Mouse (Mus musculus): Measurements from ENCODE around the gene Fgf11. TPM values are rescaled to one million over a fixed set of nuclear protein-coding genes. Genes with fewer than 3 reads are reported as not detected.
A peak's percentile ranks its signal among the peaks of the same experiment; 100 is the strongest.

Fgf11 gene
- polyA plus RNA-seq, 1 experiment from 2014 or later = 2.0 TPM

DNA sequence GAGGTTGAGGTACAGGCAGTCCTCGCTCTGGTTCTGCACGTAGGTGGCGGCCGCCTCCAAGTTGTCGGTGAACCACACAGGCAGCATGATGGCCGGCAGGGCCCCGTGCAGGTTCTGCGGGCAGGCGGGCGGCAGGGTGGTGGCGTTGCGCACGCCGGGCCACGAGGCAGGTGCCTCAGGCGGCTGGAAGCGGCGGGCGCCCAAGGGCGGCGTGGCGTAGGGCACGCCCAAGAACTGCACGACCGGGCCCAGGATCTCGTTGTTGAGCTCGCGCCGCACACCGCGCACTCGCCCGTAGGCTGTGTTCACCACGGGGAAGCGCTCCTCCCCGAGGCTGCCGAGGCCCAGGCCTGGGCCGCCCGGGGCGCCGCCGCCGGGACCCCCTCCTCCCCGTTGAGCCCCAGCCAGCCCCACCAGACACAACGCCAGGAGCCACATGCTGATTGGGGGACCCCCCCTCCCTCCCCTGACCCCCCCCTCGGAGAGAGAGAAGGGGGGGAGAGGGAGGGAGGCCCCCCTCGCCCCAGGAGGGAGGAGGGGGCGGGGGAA is 32.4 kb upstream of the Fgf11 start:
- peaks cover 3 to 22% of the 10 kb centered on the region in 2 experiments; a peak in 3 of 4 replicates for H3K4me1 ChIP-seq (ENCODE audit: control insufficient read depth in 2 of 2, insufficient read depth in 2 of 2, low read length in 2 of 2)
- H3K27me3 ChIP-seq (ENCODE audit: control insufficient read depth, insufficient read depth, low read length) = peaks cover 44% of the 10 kb centered on the region
- no peak overlapping the region for H3K27ac ChIP-seq (replicated peaks in 1 of 2; ENCODE audit: control insufficient read depth in 1 of 2, insufficient read depth in 1 of 2, low read depth in 2 of 2, low read length in 2 of 2)
- H3K36me3 ChIP-seq (ENCODE audit: control insufficient read depth, insufficient read depth, low read length) = no peaks in the 10 kb centered on the region
- peak overlapping the region; percentile 34 to 40 for H3K4me3 ChIP-seq (ENCODE audit: control insufficient read depth in 1 of 2, insufficient read depth in 1 of 2, low read depth in 1 of 2, low read length in 2 of 2)
- ATAC-seq (ENCODE audit: insufficient number of reproducible peaks, insufficient read depth, low FRiP score, low read depth) = no peak
- peak overlapping the region; percentile 86 for H3K4me2 ChIP-seq (ENCODE audit: low read length)
- no peaks in the 10 kb centered on the region for H3K9me3 ChIP-seq (ENCODE audit: control insufficient read depth, low read length)
- 6% methylated on average over 39 of the region's 48 CpGs for WGBS
- H3K9ac ChIP-seq (ENCODE audit: low read length) = peak overlapping the region; percentile 73

DNA sequence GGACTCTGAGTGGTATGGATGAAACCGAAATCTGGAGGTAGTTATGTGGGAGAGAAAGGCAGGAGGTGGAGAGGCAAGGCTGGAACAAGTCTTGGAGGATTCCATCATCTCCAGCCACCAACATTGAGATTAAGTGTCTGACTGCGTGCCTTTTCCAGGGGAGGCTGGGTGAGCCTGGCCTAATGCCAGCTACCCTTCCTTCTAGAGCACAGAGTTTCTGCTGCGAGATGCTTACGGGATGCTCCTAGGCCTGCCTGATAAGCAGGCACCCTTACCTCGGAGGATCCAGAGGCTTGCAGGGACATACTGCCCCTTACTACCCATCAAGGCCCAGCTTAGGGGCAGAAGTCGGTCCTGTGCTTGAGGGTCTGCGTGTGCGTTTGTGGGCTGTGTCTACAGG is 31.9 kb upstream of the Fgf11 start:
- Histone ChIP-seq H3K4me2 (ENCODE audit: low read length) (peak overlapping the region; percentile 86), H3K36me3 (ENCODE audit: control insufficient read depth, insufficient read depth, low read length) (no peaks in the 10 kb centered on the region), H3K27me3 (ENCODE audit: control insufficient read depth, insufficient read depth, low read length) (peaks cover 44% of the 10 kb centered on the region), H3K4me3 (ENCODE audit: control insufficient read depth in 1 of 2, insufficient read depth in 1 of 2, low read depth in 1 of 2, low read length in 2 of 2) (peak overlapping the region; percentile 34 to 40), H3K4me1 (ENCODE audit: control insufficient read depth in 2 of 2, insufficient read depth in 2 of 2, low read length in 2 of 2) (peaks cover 3 to 18% of the 10 kb centered on the region in 2 experiments; a peak in 2 of 4 replicates), H3K9me3 (ENCODE audit: control insufficient read depth, low read length) (no peaks in the 10 kb centered on the region), H3K9ac (ENCODE audit: low read length) (peak overlapping the region; percentile 73), H3K27ac (replicated peaks in 1 of 2; ENCODE audit: control insufficient read depth in 1 of 2, insufficient read depth in 1 of 2, low read depth in 2 of 2, low read length in 2 of 2) (no peak overlapping the region)
- ATAC-seq (ENCODE audit: insufficient number of reproducible peaks, insufficient read depth, low FRiP score, low read depth) = no peak
- WGBS = 41% methylated on average over 8 of the region's 8 CpGs

DNA sequence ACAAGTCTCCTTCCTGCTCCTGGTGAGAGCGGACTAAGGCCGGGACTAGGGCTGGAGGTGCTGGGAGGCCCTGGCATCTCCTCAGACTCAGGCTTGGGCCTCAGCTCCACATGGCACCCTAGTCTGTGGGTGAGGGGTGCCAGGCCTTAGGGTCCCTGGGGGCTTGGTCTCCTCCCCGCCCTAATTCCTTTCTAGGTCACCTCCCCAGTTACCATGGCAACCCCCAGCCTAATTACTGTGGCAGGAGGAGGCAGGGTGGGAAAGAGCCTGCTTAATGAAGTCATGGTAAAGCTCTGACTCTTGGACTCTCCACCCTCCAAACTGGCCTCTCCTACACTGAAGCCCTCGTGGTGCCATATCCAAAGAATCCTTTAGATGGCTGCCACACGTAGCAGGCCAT is 27.2 kb upstream of the Fgf11 start:
- H3K27me3 ChIP-seq (ENCODE audit: control insufficient read depth, insufficient read depth, low read length) = peaks cover 13% of the 10 kb centered on the region; the same call in 1 of the 2 replicates
- ATAC-seq (ENCODE audit: insufficient number of reproducible peaks, insufficient read depth, low FRiP score, low read depth) = no peak
- no peak overlapping the region for H3K4me3 ChIP-seq (ENCODE audit: control insufficient read depth in 1 of 2, insufficient read depth in 1 of 2, low read depth in 1 of 2, low read length in 2 of 2)
- 78% methylated on average over 5 of the region's 5 CpGs for WGBS
- no peak overlapping the region for H3K4me2 ChIP-seq (ENCODE audit: low read length)
- no peak overlapping the region for H3K9ac ChIP-seq (ENCODE audit: low read length)
- peaks cover 24% of the 10 kb centered on the region for H3K36me3 ChIP-seq (ENCODE audit: control insufficient read depth, insufficient read depth, low read length)
- H3K4me1 ChIP-seq (ENCODE audit: control insufficient read depth in 2 of 2, insufficient read depth in 2 of 2, low read length in 2 of 2) = peaks cover 0 to 5% of the 10 kb centered on the region in 2 experiments; a peak in 2 of 4 replicates
- no peak overlapping the region for H3K27ac ChIP-seq (replicated peaks in 1 of 2; ENCODE audit: control insufficient read depth in 1 of 2, insufficient read depth in 1 of 2, low read depth in 2 of 2, low read length in 2 of 2)
- H3K9me3 ChIP-seq (ENCODE audit: control insufficient read depth, low read length) = no peaks in the 10 kb centered on the region

DNA sequence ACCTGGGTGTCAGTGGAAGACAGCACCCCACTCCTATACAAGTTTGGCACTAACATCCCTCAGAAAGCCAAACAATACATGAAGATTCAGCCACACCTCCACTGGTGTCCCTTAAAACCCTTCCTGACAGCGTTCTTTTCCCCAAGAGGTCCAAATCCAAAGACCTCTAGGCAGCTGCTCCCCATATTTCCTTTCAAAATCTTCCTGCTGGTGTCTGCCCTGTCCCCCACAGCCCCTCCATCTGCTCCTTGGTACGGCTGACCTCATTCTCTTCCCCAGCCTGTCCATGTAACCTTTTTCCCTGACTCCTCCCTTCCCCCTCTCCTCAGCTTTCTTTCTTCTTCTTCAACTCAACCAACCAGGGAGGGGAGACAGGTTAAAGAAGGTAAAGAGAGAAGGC is 21.8 kb upstream of the Fgf11 start:
- Histone ChIP-seq H3K9ac (ENCODE audit: low read length) (no peak overlapping the region), H3K4me1 (ENCODE audit: control insufficient read depth in 2 of 2, insufficient read depth in 2 of 2, low read length in 2 of 2) (no peaks in the 10 kb centered on the region), H3K36me3 (ENCODE audit: control insufficient read depth, insufficient read depth, low read length) (peaks cover 24% of the 10 kb centered on the region), H3K9me3 (ENCODE audit: control insufficient read depth, low read length) (no peaks in the 10 kb centered on the region), H3K27me3 (ENCODE audit: control insufficient read depth, insufficient read depth, low read length) (no peaks in the 10 kb centered on the region), H3K4me2 (ENCODE audit: low read length) (no peak overlapping the region), H3K4me3 (ENCODE audit: control insufficient read depth in 1 of 2, insufficient read depth in 1 of 2, low read depth in 1 of 2, low read length in 2 of 2) (no peak overlapping the region), H3K27ac (replicated peaks in 1 of 2; ENCODE audit: control insufficient read depth in 1 of 2, insufficient read depth in 1 of 2, low read depth in 2 of 2, low read length in 2 of 2) (no peak overlapping the region)
- ATAC-seq (ENCODE audit: insufficient number of reproducible peaks, insufficient read depth, low FRiP score, low read depth) = no peak
- WGBS = 71% methylated on average over 2 of the region's 2 CpGs

DNA sequence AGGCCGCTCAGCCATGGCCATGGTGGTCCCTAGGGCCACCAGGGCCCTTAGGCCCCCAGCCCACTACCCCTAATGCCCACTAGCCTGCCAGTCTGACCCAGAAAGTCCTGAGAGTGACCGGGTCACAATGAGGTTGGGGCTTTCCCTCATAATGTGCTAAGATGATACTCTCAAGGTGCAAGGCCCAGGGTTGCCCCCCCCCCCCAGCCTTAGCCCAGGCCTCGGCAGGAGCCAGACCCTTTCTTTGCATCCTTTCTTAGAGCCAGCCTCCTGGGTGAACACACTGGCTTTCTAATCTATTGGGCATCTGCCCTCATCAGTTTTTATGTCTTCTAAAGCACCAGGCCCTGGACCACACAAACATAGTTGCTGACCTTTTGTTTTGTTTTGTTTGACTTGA is 20.4 kb upstream of the Fgf11 start, which contains the start of gene Spem1:
Gene Spem1 (minus strand): TSS at position 101 of the 400 bp plus-strand sequence.
- no peaks in the 10 kb centered on the region for H3K4me1 ChIP-seq (ENCODE audit: control insufficient read depth in 2 of 2, insufficient read depth in 2 of 2, low read length in 2 of 2)
- peaks cover 13% of the 10 kb centered on the region for H3K36me3 ChIP-seq (ENCODE audit: control insufficient read depth, insufficient read depth, low read length)
- H3K27ac ChIP-seq (replicated peaks in 1 of 2; ENCODE audit: control insufficient read depth in 1 of 2, insufficient read depth in 1 of 2, low read depth in 2 of 2, low read length in 2 of 2) = no peak within 1 kb of the TSS
- no peaks in the 10 kb centered on the region for H3K27me3 ChIP-seq (ENCODE audit: control insufficient read depth, insufficient read depth, low read length)
- no peak within 1 kb of the TSS for H3K9ac ChIP-seq (ENCODE audit: low read length)
- H3K9me3 ChIP-seq (ENCODE audit: control insufficient read depth, low read length) = 0 out of 2 replicates have a peak, but pooled peaks cover 4% of the 10 kb centered on the region
- WGBS = 80% methylated on average over 3 of the region's 3 CpGs
- no peak within 1 kb of the TSS for H3K4me2 ChIP-seq (ENCODE audit: low read length)
- H3K4me3 ChIP-seq (ENCODE audit: control insufficient read depth in 1 of 2, insufficient read depth in 1 of 2, low read depth in 1 of 2, low read length in 2 of 2) = no peak within 1 kb of the TSS
- ATAC-seq (ENCODE audit: insufficient number of reproducible peaks, insufficient read depth, low FRiP score, low read depth) = no peak

DNA sequence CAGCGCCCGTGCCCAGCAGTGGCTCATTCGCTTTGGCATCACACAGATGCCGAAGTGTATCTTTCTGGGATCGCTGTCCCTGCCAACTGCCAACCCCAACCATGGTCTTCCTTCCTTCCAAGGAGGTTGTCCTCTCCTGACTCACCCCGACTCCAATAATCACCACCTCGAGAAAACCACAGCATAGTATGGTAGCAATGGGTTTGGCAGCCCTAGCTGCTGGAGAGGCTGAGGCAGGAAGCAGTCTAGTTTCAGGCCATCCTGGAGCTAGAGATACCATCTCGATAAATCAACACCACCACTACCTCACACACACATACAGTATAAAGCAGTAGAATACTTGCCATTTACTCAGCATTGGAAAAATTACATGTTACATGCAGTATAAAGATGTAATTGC is 17.2 kb upstream of the Fgf11 start:
- Histone ChIP-seq H3K27ac (replicated peaks in 1 of 2; ENCODE audit: control insufficient read depth in 1 of 2, insufficient read depth in 1 of 2, low read depth in 2 of 2, low read length in 2 of 2) (no peak overlapping the region), H3K36me3 (ENCODE audit: control insufficient read depth, insufficient read depth, low read length) (no peaks in the 10 kb centered on the region), H3K9me3 (ENCODE audit: control insufficient read depth, low read length) (0 out of 2 replicates have a peak, but pooled peaks cover 4% of the 10 kb centered on the region), H3K27me3 (ENCODE audit: control insufficient read depth, insufficient read depth, low read length) (no peaks in the 10 kb centered on the region), H3K9ac (ENCODE audit: low read length) (no peak overlapping the region), H3K4me3 (ENCODE audit: control insufficient read depth in 1 of 2, insufficient read depth in 1 of 2, low read depth in 1 of 2, low read length in 2 of 2) (no peak overlapping the region), H3K4me2 (ENCODE audit: low read length) (no peak overlapping the region), H3K4me1 (ENCODE audit: control insufficient read depth in 2 of 2, insufficient read depth in 2 of 2, low read length in 2 of 2) (no peaks in the 10 kb centered on the region)
- ATAC-seq (ENCODE audit: insufficient number of reproducible peaks, insufficient read depth, low FRiP score, low read depth) = no peak
- 88% methylated on average over 8 of the region's 8 CpGs for WGBS

DNA sequence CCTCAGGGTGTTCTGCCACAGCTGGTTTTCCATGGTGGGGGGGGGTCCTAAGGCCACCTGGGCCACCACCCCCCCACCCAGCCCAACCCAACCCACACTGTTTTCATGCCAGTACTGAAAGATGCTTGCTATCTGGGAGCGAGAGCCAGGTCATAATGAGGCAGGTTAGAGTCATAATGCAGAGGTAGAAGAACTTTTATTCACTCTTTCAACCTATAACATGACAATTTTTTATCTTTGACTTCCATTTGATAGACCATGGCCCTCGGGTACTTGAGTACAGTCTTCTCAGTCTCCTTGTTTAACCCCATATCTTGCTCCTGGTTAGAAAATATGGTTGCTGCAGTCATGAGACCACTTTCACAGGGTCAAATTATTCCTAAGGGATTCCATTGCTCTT is 16.7 kb upstream of the Fgf11 start, which contains the start of gene Spem2:
Gene Spem2 (minus strand): TSS at position 101 of the 400 bp plus-strand sequence.
- H3K4me2 ChIP-seq (ENCODE audit: low read length) = no peak within 1 kb of the TSS
- no peak within 1 kb of the TSS for H3K4me3 ChIP-seq (ENCODE audit: control insufficient read depth in 1 of 2, insufficient read depth in 1 of 2, low read depth in 1 of 2, low read length in 2 of 2)
- no peak within 1 kb of the TSS for H3K9ac ChIP-seq (ENCODE audit: low read length)
- H3K27me3 ChIP-seq (ENCODE audit: control insufficient read depth, insufficient read depth, low read length) = no peaks in the 10 kb centered on the region
- ATAC-seq (ENCODE audit: insufficient number of reproducible peaks, insufficient read depth, low FRiP score, low read depth) = no peak
- 75% methylated on average over 2 of the region's 2 CpGs for WGBS
- no peaks in the 10 kb centered on the region for H3K4me1 ChIP-seq (ENCODE audit: control insufficient read depth in 2 of 2, insufficient read depth in 2 of 2, low read length in 2 of 2)
- H3K36me3 ChIP-seq (ENCODE audit: control insufficient read depth, insufficient read depth, low read length) = no peaks in the 10 kb centered on the region
- no peak within 1 kb of the TSS for H3K27ac ChIP-seq (replicated peaks in 1 of 2; ENCODE audit: control insufficient read depth in 1 of 2, insufficient read depth in 1 of 2, low read depth in 2 of 2, low read length in 2 of 2)
- 0 out of 2 replicates have a peak, but pooled peaks cover 4% of the 10 kb centered on the region for H3K9me3 ChIP-seq (ENCODE audit: control insufficient read depth, low read length)

DNA sequence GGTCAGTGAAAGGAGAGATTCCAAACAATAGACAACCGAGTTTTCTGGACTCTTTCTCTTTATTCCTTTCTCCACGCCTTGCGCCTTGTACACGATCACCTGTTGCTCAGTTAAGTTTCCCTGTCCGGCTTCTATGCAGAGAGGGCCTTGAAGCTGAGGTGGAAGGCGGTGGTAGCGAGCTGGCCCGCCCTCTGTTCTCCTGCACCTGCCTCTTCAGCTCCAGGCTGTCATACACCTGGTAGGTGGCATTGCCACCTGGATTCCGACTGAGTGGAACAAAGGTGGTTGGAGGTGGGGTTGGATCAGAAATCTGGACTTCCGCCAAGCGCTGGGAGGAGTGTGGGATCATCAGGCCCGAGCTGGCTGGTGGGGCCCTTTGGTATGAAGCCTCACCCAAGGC is 14.9 kb upstream of the Fgf11 start:
- 86% methylated on average over 12 of the region's 12 CpGs for WGBS
- Histone ChIP-seq H3K4me2 (ENCODE audit: low read length) (no peak overlapping the region), H3K27me3 (ENCODE audit: control insufficient read depth, insufficient read depth, low read length) (no peaks in the 10 kb centered on the region), H3K4me3 (ENCODE audit: control insufficient read depth in 1 of 2, insufficient read depth in 1 of 2, low read depth in 1 of 2, low read length in 2 of 2) (no peak overlapping the region), H3K9ac (ENCODE audit: low read length) (no peak overlapping the region), H3K27ac (replicated peaks in 1 of 2; ENCODE audit: control insufficient read depth in 1 of 2, insufficient read depth in 1 of 2, low read depth in 2 of 2, low read length in 2 of 2) (no peak overlapping the region), H3K36me3 (ENCODE audit: control insufficient read depth, insufficient read depth, low read length) (no peaks in the 10 kb centered on the region), H3K4me1 (ENCODE audit: control insufficient read depth in 2 of 2, insufficient read depth in 2 of 2, low read length in 2 of 2) (no peaks in the 10 kb centered on the region), H3K9me3 (ENCODE audit: control insufficient read depth, low read length) (0 out of 2 replicates have a peak, but pooled peaks cover 4% of the 10 kb centered on the region)
- no peak for ATAC-seq (ENCODE audit: insufficient number of reproducible peaks, insufficient read depth, low FRiP score, low read depth)
